Comparison of ENCODE assay signal across 8 mouse cellular contexts in the genomic region with DNA sequence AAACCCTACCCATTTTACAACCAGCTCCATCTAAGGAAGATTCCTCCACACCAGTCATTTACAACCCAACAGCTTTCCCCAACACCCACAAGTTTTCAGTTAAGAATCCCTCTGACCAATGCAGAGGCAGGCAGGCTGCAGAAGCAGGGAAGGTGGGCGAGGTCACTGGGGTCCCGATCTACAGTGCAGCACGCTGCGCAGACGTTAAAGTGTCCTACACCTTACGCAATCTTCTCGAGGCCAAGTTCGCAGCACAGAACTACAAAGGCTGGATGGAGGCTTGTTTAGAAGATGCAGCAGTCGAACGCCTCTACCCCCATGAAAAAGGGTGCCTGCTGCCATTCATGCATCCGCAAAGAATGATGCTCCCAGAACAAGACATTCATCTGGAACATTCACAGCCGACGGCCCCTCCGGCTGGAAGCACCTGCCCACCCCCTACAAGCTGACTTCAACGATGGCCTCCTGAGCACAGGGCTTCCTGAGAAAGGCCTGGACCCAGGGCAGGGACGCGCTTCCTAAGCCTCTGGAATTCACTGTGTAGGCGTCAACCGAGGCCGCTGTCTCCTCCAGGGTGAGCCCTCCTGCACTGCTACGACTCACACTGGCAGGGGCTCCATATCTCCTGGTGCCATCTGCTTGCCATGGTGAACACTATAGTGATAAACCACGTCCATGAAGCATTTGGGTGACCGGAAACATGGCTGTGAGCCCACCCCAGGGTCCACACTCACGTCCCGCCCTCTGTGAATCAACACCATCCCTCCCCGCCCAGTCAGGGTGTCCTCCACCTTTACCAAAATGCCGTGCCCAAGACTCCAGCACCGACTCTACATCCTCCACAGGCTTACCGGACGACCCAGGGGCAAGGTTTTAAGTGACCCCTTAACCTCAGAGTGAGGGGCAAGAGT. TPM values are rescaled to one million over a fixed set of nuclear protein-coding genes. Genes with fewer than 3 reads are reported as not detected.
DNase-seq lines count a peak whose midpoint lies in the region; ATAC-seq and TF ChIP-seq lines count a peak whose summit lies in the region.

No protein-coding gene starts in this region.

- H3K4me1 ChIP-seq in G1E (ENCODE audit: insufficient read depth, low read depth, low read length): peaks cover 89% of the 10 kb centered on the region
- H3K4me1 ChIP-seq in lung, embryonic 15.5 days: peaks cover 82% of the 10 kb centered on the region

- peaks cover 39% of the 10 kb centered on the region for H3K36me3 ChIP-seq in G1E (replicated peaks)
- no peaks in the 10 kb centered on the region for H3K36me3 ChIP-seq in lung, embryonic 15.5 days
- H3K36me3 ChIP-seq in splenic B cell, adult 2 months (ENCODE audit: control insufficient read depth, insufficient read depth, low read length, poor library complexity, severe bottlenecking): no peaks in the 10 kb centered on the region; the same call in 1 of the 2 replicates

- 75% methylated on average over 30 of the region's 30 CpGs for WGBS in lung, embryonic 15.5 days

- H3K27ac ChIP-seq in lung, embryonic 15.5 days: peak overlapping the region; percentile 99

- peak overlapping the region; percentile 43 for H3K9ac ChIP-seq in lung, embryonic 15.5 days

- peak; percentile 54 to 65 for DNase-seq in B cell, adult 2 months
- no peak for DNase-seq in G1E (ENCODE audit: low spot score)
- DNase-seq in induced T-regulatory cell, adult 2 months (ENCODE audit: low read depth): peak; percentile 68
- peak; percentile 54 for DNase-seq in splenic B cell, adult 2 months (ENCODE audit: low read depth, low spot score)
- DNase-seq in right cerebral cortex, postnatal 36 days (ENCODE audit: low spot score in 2 of 2): no peak
- DNase-seq in layer of hippocampus, postnatal 25 days (ENCODE audit: extremely low spot score in 1 of 2, low spot score in 1 of 2): no peak

- no peaks in the 10 kb centered on the region for H3K9me3 ChIP-seq in G1E (replicated peaks)
- no peaks in the 10 kb centered on the region for H3K9me3 ChIP-seq in lung, embryonic 15.5 days

- peak overlapping the region; percentile 70 for H3K4me2 ChIP-seq in lung, embryonic 15.5 days

- peak overlapping the region; percentile 86 for H3K4me3 ChIP-seq in G1E (ENCODE audit: low read depth, low read length)
- peak overlapping the region; percentile 40 for H3K4me3 ChIP-seq in lung, embryonic 15.5 days

- ATAC-seq in G1E (ENCODE audit: extremely low read depth, insufficient number of reproducible peaks, low FRiP score, poor library complexity, severe bottlenecking): no peak
- ATAC-seq in erythroblast, adult 5-6 weeks (replicated peaks; ENCODE audit: low FRiP score, poor library complexity, severe bottlenecking): peak; percentile 5; the same call in 1 of the 2 replicates
- no peak for ATAC-seq in lung, embryonic 15.5 days (ENCODE audit: borderline replicate concordance, extremely low read depth, low FRiP score, low TSS enrichment)

- H3K27me3 ChIP-seq in G1E (ENCODE audit: insufficient read depth, low read length): no peaks in the 10 kb centered on the region
- no peaks in the 10 kb centered on the region for H3K27me3 ChIP-seq in lung, embryonic 15.5 days
- no peaks in the 10 kb centered on the region for H3K27me3 ChIP-seq in splenic B cell, adult 2 months (ENCODE audit: control insufficient read depth, insufficient read depth, low read length, poor library complexity, severe bottlenecking)

- TF ChIP-seq CTCF in G1E (IDR thresholded peaks at IDR 0.05; ENCODE audit: low read depth, low read length): no peak

RNA-seq across cellular contexts. Expression of a gene that starts 31.0 kb away (rescaled TPM):
- total RNA-seq in G1E (2014; fragmentation: Nextera tagmentation): 8.9 and 15.1 TPM in 2 replicates
- total RNA-seq in G1E (2017): 14.5 and 15.2 TPM in 2 replicates
- polyA plus RNA-seq in G1E (2012): 21.0 and 21.9 TPM in 2 replicates
- 5.4 and 6.0 TPM in 2 replicates for total RNA-seq in erythroblast, adult 5-6 weeks (2015; ENCODE audit: low replicate concordance)
- 4.2 and 6.8 TPM in 2 replicates for total RNA-seq in erythroblast, adult 5-6 weeks (2017; ENCODE audit: low replicate concordance)
- polyA plus RNA-seq in lung, embryonic 15.5 days (2015; fragmentation: Nextera tagmentation; extraction: Ambion mirVana): 50.7 and 53.0 TPM in 2 replicates
- 10 to 100 TPM; 15.6 to 15.8 TPM for total RNA-seq in layer of hippocampus, postnatal 25 days (2021)

RNA-seq across cellular contexts. Expression of a gene that starts 33.6 kb away (rescaled TPM):
- total RNA-seq in G1E (2014; fragmentation: Nextera tagmentation) (3.5 and 6.4 TPM in 2 replicates), G1E (2017) (10.9 and 12.5 TPM in 2 replicates)
- 0.68 and 0.93 TPM in 2 replicates for polyA plus RNA-seq in G1E (2012)
- total RNA-seq in erythroblast, adult 5-6 weeks (2015; ENCODE audit: low replicate concordance): 14.0 and 14.6 TPM in 2 replicates
- 10.0 and 11.3 TPM in 2 replicates for total RNA-seq in erythroblast, adult 5-6 weeks (2017; ENCODE audit: low replicate concordance)
- polyA plus RNA-seq in lung, embryonic 15.5 days (2015; fragmentation: Nextera tagmentation; extraction: Ambion mirVana): 4.2 and 5.6 TPM in 2 replicates
- 1 to 10 TPM; 3.1 to 3.4 TPM for total RNA-seq in layer of hippocampus, postnatal 25 days (2021)

RNA-seq across cellular contexts. Expression of a gene that starts 49.9 kb away (rescaled TPM):
- total RNA-seq in G1E (2014; fragmentation: Nextera tagmentation) (0.90 and 2.1 TPM in 2 replicates), G1E (2017) (2.0 and 2.4 TPM in 2 replicates)
- 0.70 and 1.0 TPM in 2 replicates for polyA plus RNA-seq in G1E (2012)
- total RNA-seq in erythroblast, adult 5-6 weeks (2015; ENCODE audit: low replicate concordance): 0.38 and 1.0 TPM in 2 replicates
- 3.1 and 6.1 TPM in 2 replicates for total RNA-seq in erythroblast, adult 5-6 weeks (2017; ENCODE audit: low replicate concordance)
- 3.2 and 3.6 TPM in 2 replicates for polyA plus RNA-seq in lung, embryonic 15.5 days (2015; fragmentation: Nextera tagmentation; extraction: Ambion mirVana)
- 1 to 10 TPM; 3.4 TPM for total RNA-seq in layer of hippocampus, postnatal 25 days (2021)

Comparison
In these comparisons a context has a peak if more than half of its experiments do, and no peak if none do; other contexts are left out.
1. DNase-seq: peak in B cell, adult 2 months (2 of 2), induced T-regulatory cell, adult 2 months (single experiment) and splenic B cell, adult 2 months (single experiment); none in G1E (single experiment), right cerebral cortex, postnatal 36 days (0 of 2) and layer of hippocampus, postnatal 25 days (0 of 2).